Mouse (Mus musculus) C2C12 (cell line): ENCODE results near the gene Pam. TPM values are rescaled to one million over a fixed set of nuclear protein-coding genes. Genes with fewer than 3 reads are reported as not detected.

Experiments used
- H3K27me3 ChIP-seq: one replicate; pipeline ENCODE4 v1.6.1; 2011; ENCODE audit not compliant: control insufficient read depth, insufficient read depth, insufficient read length
- H3K36me3 ChIP-seq: one replicate; pipeline ENCODE4 v1.6.1; 2011; ENCODE audit not compliant: control insufficient read depth, insufficient read depth
- H3K4me3 ChIP-seq: one replicate; pipeline ENCODE4 v1.5.1; 2011; ENCODE audit warnings: mild to moderate bottlenecking, control low read depth; ENCODE audit not compliant: poor library complexity, insufficient read depth, severe bottlenecking
- H3K79me2 ChIP-seq: one replicate; pipeline ENCODE4 v1.6.1; 2011; ENCODE audit not compliant: control insufficient read depth, insufficient read depth
- H3K79me3 ChIP-seq: one replicate; pipeline ENCODE4 v1.6.1; 2011; ENCODE audit warnings: low read depth, control low read depth
- H3ac ChIP-seq: one replicate; pipeline ENCODE3; 2011; ENCODE audit warnings: low read depth; ENCODE audit not compliant: control insufficient read depth, insufficient read length
- CEBPB ChIP-seq: IDR thresholded peaks from one replicate; pipeline ENCODE4 v1.6.1; 2011; ENCODE audit warnings: low read depth, mild to moderate bottlenecking, control low read depth, moderate library complexity
- CTCF ChIP-seq: IDR thresholded peaks from one replicate; pipeline ENCODE4 v1.5.1; 2011; ENCODE audit not compliant: control insufficient read depth, insufficient read depth, insufficient read length
- FOSL1 ChIP-seq: IDR thresholded peaks from one replicate; pipeline ENCODE4 v1.8.0; 2011; ENCODE audit warnings: mild to moderate bottlenecking, low read length; ENCODE audit not compliant: poor library complexity, insufficient read depth, severe bottlenecking
- MAX ChIP-seq: IDR thresholded peaks from one replicate; pipeline ENCODE4 v1.6.1; 2011; ENCODE audit warnings: mild to moderate bottlenecking, control low read depth
- MYOD1 ChIP-seq: IDR thresholded peaks from one replicate; pipeline ENCODE4 v1.6.1; 2011; ENCODE audit warnings: low read depth; ENCODE audit not compliant: control insufficient read depth, insufficient read length
- MYOG ChIP-seq: IDR thresholded peaks from one replicate; pipeline ENCODE4 v1.6.1; 2011; ENCODE audit not compliant: control insufficient read depth, insufficient read length; ENCODE audit errors: extremely low read depth
- USF1 ChIP-seq: IDR thresholded peaks from one replicate; pipeline ENCODE4 v1.6.1; 2011; ENCODE audit warnings: low read depth, mild to moderate bottlenecking, control low read depth, moderate library complexity
- polyA plus RNA-seq: library from polyadenylated mRNA; unstranded; fragments of >200 nt; fragmentation: generic; extraction: Trizol; gene quantifications from one replicate; pipeline ENCODE4 v1.2.1, GENCODE M21; 2012; ENCODE audit warnings: missing spikeins

Pam gene
- polyA plus RNA-seq, 1 experiment = 27.6 TPM

- H3K79me2 ChIP-seq = no peaks in the 10 kb centered on the region
- no peaks in the 10 kb centered on the region for H3K27me3 ChIP-seq
- TF ChIP-seq MAX (no peak), FOSL1 (no peak), CEBPB (no peak), MYOD1 (no peak), MYOG (no peak), USF1 (no peak), CTCF (no peak)
- H3K4me3 ChIP-seq = no peak overlapping the region
- H3K79me3 ChIP-seq = no peaks in the 10 kb centered on the region
- no peaks in the 10 kb centered on the region for H3K36me3 ChIP-seq
- H3ac ChIP-seq = no peak overlapping the region
Observed at GRCm38 (mm10) chr1:97938586-97938985, 156.9 kb downstream of the Pam start.

- no peak overlapping the region for H3K4me3 ChIP-seq
- H3ac ChIP-seq = no peak overlapping the region
- H3K79me2 ChIP-seq = no peaks in the 10 kb centered on the region
- TF ChIP-seq MYOD1 (no peak), USF1 (no peak), MAX (no peak), FOSL1 (no peak), CEBPB (no peak), MYOG (no peak), CTCF (no peak)
- no peaks in the 10 kb centered on the region for H3K79me3 ChIP-seq
- no peaks in the 10 kb centered on the region for H3K36me3 ChIP-seq
- H3K27me3 ChIP-seq = no peaks in the 10 kb centered on the region
Observed at GRCm38 (mm10) chr1:97938053-97938452, 157.4 kb downstream of the Pam start.

GRCm38 (mm10) chr1:97934940-97935339, 160.5 kb downstream of the Pam start:
- no peak overlapping the region for H3K4me3 ChIP-seq

GRCm38 (mm10) chr1:97931220-97931619, 164.2 kb downstream of the Pam start:
- no peak for TF ChIP-seq CEBPB
- TF ChIP-seq MYOD1 = no peak
- no peak for TF ChIP-seq MAX
- TF ChIP-seq FOSL1 = no peak
- TF ChIP-seq USF1 = no peak
- TF ChIP-seq MYOG = no peak
- TF ChIP-seq CTCF = no peak
- Histone ChIP-seq H3K79me2 (no peaks in the 10 kb centered on the region), H3K79me3 (no peaks in the 10 kb centered on the region), H3K36me3 (no peaks in the 10 kb centered on the region), H3K27me3 (no peaks in the 10 kb centered on the region), H3ac (no peak overlapping the region), H3K4me3 (no peak overlapping the region)

More at GRCm38 (mm10) chr1:97934940-97935339, 160.5 kb downstream of the Pam start:
- no peaks in the 10 kb centered on the region for H3K79me3 ChIP-seq
- H3K36me3 ChIP-seq = no peaks in the 10 kb centered on the region
- no peaks in the 10 kb centered on the region for H3K79me2 ChIP-seq
- H3K27me3 ChIP-seq = no peaks in the 10 kb centered on the region
- no peak overlapping the region for H3ac ChIP-seq
- TF ChIP-seq MYOD1 (no peak), USF1 (no peak), CTCF (no peak), FOSL1 (no peak), MYOG (no peak), CEBPB (no peak), MAX (no peak)

GRCm38 (mm10) chr1:97929415-97930028, 165.9 kb downstream of the Pam start:
- no peak for TF ChIP-seq USF1
- no peak for TF ChIP-seq MYOG
- no peak for TF ChIP-seq MYOD1
- no peak for TF ChIP-seq CEBPB
- no peak for TF ChIP-seq FOSL1
- no peak for TF ChIP-seq CTCF
- TF ChIP-seq MAX = no peak
- Histone ChIP-seq H3K79me2 (no peaks in the 10 kb centered on the region), H3K79me3 (no peaks in the 10 kb centered on the region), H3K36me3 (no peaks in the 10 kb centered on the region), H3K27me3 (no peaks in the 10 kb centered on the region), H3ac (no peak overlapping the region), H3K4me3 (no peak overlapping the region)

- Histone ChIP-seq H3K4me3 (no peak overlapping the region), H3ac (no peak overlapping the region), H3K36me3 (no peaks in the 10 kb centered on the region), H3K79me2 (no peaks in the 10 kb centered on the region), H3K27me3 (no peaks in the 10 kb centered on the region), H3K79me3 (no peaks in the 10 kb centered on the region)
- no peak for TF ChIP-seq MYOD1
- no peak for TF ChIP-seq CEBPB
- no peak for TF ChIP-seq MAX
- TF ChIP-seq CTCF = no peak
- TF ChIP-seq MYOG = no peak
- TF ChIP-seq FOSL1 = no peak
- no peak for TF ChIP-seq USF1
Observed at GRCm38 (mm10) chr1:97926789-97927188, 168.7 kb downstream of the Pam start.
